Mouse (Mus musculus) forebrain, embryonic 16.5 days (tissue): ENCODE data around the gene Themis2. TPM values are rescaled to one million over a fixed set of nuclear protein-coding genes. Genes with fewer than 3 reads are reported as not detected.

ENCODE experiments used
- ATAC-seq: fragments of 200-750 bp; cut with Nextera tagmentation; 2 replicates; pipeline ENCODE4 v1.8.0; 2017; ENCODE audit warnings: mild to moderate bottlenecking, moderate library complexity
- H3K27ac ChIP-seq: fragments of 300-500 bp; sonication (generic); 2 replicates; pipeline ENCODE4 v1.5.1; 2014; ENCODE audit warnings: low read length, control low read depth
- H3K27me3 ChIP-seq: fragments of 300-500 bp; sonication (generic); replicated peaks from 2 replicates; pipeline ENCODE4 v1.6.1; 2014; ENCODE audit warnings: low read length; ENCODE audit not compliant: control insufficient read depth, insufficient read depth
- H3K36me3 ChIP-seq: fragments of 300-500 bp; sonication (generic); 2 replicates; pipeline ENCODE4 v1.6.1; 2014; ENCODE audit not compliant: control insufficient read depth, insufficient read depth
- H3K4me1 ChIP-seq: fragments of 300-500 bp; sonication (generic); replicated peaks from 2 replicates; pipeline ENCODE4 v1.6.1; 2014; ENCODE audit warnings: low read length; ENCODE audit not compliant: control insufficient read depth, insufficient read depth
- H3K4me2 ChIP-seq: fragments of 300-500 bp; sonication (generic); 2 replicates; pipeline ENCODE4 v1.6.1; 2014; ENCODE audit warnings: mild to moderate bottlenecking, low read length, control low read depth
- H3K4me3 ChIP-seq: fragments of 300-500 bp; sonication (generic); replicated peaks from 2 replicates; pipeline ENCODE4 v1.5.1; 2014; ENCODE audit warnings: mild to moderate bottlenecking, low read length, control low read depth
- H3K9ac ChIP-seq: fragments of 300-500 bp; sonication (generic); replicated peaks from 2 replicates; pipeline ENCODE4 v1.6.1; 2014; ENCODE audit warnings: low read depth, low read length, control low read depth
- H3K9me3 ChIP-seq: fragments of 300-500 bp; sonication (generic); 2 replicates; pipeline ENCODE4 v1.6.1; 2016; ENCODE audit warnings: low read length; ENCODE audit not compliant: control insufficient read depth
- WGBS: fragments of 180-500 bp; shearing (Covaris S2); extraction: QIAGEN DNeasy Blood & Tissue Kit; methylation state at CpG from one replicate; pipeline ENCODE4 v1.1.7; 2014; 5-methylcytosine and 5-hydroxymethylcytosine counted together
- polyA plus RNA-seq: library from polyadenylated mRNA; unstranded; fragments of >200 nt; fragmentation: Nextera tagmentation; extraction: Ambion mirVana; gene quantifications from 2 replicates; pipeline ENCODE4 v1.2.1, GENCODE M21; 2015

The Themis2 gene
- polyA plus RNA-seq, 1 experiment from 2014 or later: 0.18 TPM

DNA sequence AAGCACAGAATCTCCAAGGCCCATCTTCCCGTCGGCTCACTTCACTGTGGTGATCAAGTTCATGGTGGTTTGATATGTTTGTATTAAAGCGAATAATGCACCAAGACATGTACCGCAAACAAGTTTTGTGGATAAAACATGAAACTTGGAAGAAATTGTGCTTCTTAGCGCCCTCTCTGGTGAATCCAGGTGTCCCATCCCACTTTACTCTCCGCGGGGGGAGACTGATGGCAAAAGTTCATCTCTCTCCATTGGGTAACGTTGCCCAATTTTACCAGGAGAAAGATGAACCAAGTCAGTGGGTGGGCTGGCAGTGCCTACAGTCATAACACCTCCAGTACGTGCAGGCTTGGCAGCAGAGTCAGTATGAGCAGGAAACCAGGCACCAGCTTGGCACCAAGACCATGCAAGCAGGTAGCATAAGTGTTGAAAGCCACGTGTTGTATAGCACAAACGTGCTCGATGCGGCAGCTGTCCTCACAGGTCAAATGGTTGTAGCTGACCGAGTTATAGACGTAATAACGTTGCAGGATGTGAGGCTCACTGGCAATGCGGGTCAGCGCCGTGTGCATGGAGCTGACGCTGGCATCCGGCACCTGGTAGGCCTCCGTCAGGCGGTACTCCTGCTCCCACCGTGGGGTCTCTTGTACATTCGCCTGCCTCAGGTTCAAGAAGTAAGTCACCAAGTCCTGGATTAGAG lies 63.0 kb downstream of the Themis2 start:
- Histone ChIP-seq H3K27me3 (no peaks in the 10 kb centered on the region), H3K4me1 (peaks cover 9% of the 10 kb centered on the region), H3K9me3 (no peaks in the 10 kb centered on the region), H3K4me2 (no peak overlapping the region), H3K4me3 (no peak overlapping the region), H3K36me3 (no peaks in the 10 kb centered on the region), H3K27ac (no peak overlapping the region), H3K9ac (no peak overlapping the region)
- WGBS: 91% methylated on average over 25 of the region's 25 CpGs
- ATAC-seq: no peak

DNA sequence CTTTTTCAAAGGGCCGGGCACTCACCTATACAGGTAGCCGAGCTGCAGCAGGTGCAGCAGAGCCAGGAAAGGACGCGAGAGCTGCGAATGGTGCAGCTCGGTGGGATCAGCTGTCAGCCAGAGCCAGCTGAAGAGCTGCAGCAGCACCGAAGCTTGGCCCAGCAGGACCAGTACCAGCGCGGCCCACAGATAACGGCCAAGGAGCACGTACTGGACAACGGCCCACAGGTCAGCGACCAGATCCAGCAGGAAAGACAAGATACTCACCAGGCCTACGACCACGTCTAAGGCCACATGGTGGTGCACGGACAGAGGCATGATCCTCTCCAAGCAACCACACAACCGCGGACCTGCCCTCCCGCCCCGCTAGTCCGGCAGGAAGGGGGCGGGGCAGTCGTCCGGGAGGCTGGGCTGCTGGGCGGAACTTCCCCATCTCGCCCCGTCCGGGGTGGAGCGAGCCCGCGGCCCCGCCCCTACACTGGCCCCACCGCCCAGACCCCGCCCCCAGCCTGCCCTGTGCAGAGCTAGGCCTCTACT lies 64.0 kb downstream of the Themis2 start, which contains the start of gene Xkr8:
Xkr8 (minus strand) TSS at position 399 of the 537 bp plus-strand sequence.
- Histone ChIP-seq H3K9me3 (no peaks in the 10 kb centered on the region), H3K4me1 (peaks cover 9% of the 10 kb centered on the region), H3K4me2 (peak within 1 kb of the TSS; percentile 89), H3K9ac (peak within 1 kb of the TSS; percentile 65), H3K36me3 (no peaks in the 10 kb centered on the region), H3K27me3 (no peaks in the 10 kb centered on the region), H3K27ac (no peak within 1 kb of the TSS), H3K4me3 (peak within 1 kb of the TSS; percentile 65)
- WGBS: 1% methylated on average over 33 of the region's 34 CpGs
- peak; percentile 96 for ATAC-seq

Other genes with a start within 250 kb of the Themis2 start
- 0.25 and 0.39 TPM in 2 replicates for gene Ptafr, start 232.3 kb downstream of the Themis2 start, polyA plus RNA-seq
- gene Eya3, start 157.4 kb downstream of the Themis2 start, polyA plus RNA-seq: 17.6 and 18.4 TPM in 2 replicates
- gene Xkr8, start 63.8 kb downstream of the Themis2 start, polyA plus RNA-seq: 4.7 TPM in 2 replicates
- 1.0 and 1.6 TPM in 2 replicates for gene Smpdl3b, start 39.1 kb downstream of the Themis2 start, polyA plus RNA-seq
- 55.8 and 61.7 TPM in 2 replicates for gene Rpa2, start 28.1 kb downstream of the Themis2 start, polyA plus RNA-seq
- gene Ppp1r8, start 46.8 kb upstream of the Themis2 start, polyA plus RNA-seq: 62.7 and 66.2 TPM in 2 replicates
- gene Stx12, start 88.1 kb upstream of the Themis2 start, polyA plus RNA-seq: 164 and 177 TPM in 2 replicates
- gene Fam76a, start 126.2 kb upstream of the Themis2 start, polyA plus RNA-seq: 51.0 and 53.4 TPM in 2 replicates
- gene Fgr, start 177.7 kb upstream of the Themis2 start, polyA plus RNA-seq: not detected in 2 replicates
- gene Ahdc1, start 214.9 kb upstream of the Themis2 start, polyA plus RNA-seq: 13.0 and 13.7 TPM in 2 replicates